Mouse (Mus musculus): ENCODE measurements around the gene 6030468B19Rik.

DNA sequence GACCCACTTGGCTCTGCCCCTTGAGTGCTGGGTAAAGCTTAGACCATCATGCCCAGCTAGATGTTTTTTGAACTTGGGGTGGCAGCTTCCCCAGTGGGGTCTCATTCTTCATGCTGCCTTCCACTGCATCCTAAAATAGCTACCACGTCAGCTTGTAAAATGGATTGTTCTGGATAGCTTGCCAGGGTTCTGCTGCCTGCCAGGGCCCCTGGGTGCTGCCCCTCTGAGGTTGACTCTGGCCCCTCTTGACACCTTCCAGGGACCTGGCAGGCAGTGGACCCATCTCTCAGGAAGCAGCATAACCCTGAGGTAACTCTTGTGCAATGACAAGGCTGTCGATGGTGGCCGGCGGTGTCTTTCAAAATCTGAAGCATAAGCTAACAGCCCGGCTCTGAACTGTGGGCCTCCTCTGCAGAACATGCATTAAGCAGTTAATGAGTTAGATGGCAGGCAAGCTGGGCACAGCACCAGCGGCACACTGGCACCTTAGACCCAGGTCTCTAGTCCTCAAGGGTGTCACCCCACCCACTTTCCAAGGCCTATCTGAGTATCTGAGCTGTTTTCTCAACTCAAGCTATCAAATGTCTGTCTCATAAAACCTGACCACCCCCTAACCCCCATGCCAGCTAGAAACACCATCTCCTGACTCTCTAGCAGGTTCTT, 17.4 kb downstream of the 6030468B19Rik start:
- TF ChIP-seq POLR2A (IDR thresholded peaks at IDR 0.05; ENCODE audit: borderline replicate concordance, extremely low read depth, insufficient read depth, insufficient read length, poor library complexity, severe bottlenecking) (no peak), CTCF (IDR thresholded peaks at IDR 0.05; ENCODE audit: borderline replicate concordance, extremely low read depth, insufficient read depth, insufficient read length) (no peak)

Measured in brain, embryonic 14.5 days (tissue).